Mouse (Mus musculus) splenic B cell, adult 2 months (primary cell): ENCODE results near the gene Esrp2.
A peak's percentile ranks its signal among the peaks of the same experiment; 100 is the strongest.

ENCODE experiments used
- DNase-seq: peaks from one replicate; pipeline ENCODE4 v3.0.0-alpha.2; 2011; ENCODE audit warnings: low read depth, low spot score
- H3K27me3 ChIP-seq: 2 replicates; pipeline ENCODE4 v1.6.1; 2012; ENCODE audit warnings: mild to moderate bottlenecking, low read length, moderate library complexity, mixed read lengths; ENCODE audit not compliant: control insufficient read depth, poor library complexity, insufficient read depth, severe bottlenecking
- H3K36me3 ChIP-seq: 2 replicates; pipeline ENCODE4 v1.6.1; 2012; ENCODE audit warnings: mild to moderate bottlenecking, low read length, moderate library complexity, mixed read lengths; ENCODE audit not compliant: control insufficient read depth, poor library complexity, insufficient read depth, severe bottlenecking

The Esrp2 gene

GRCm38 (mm10) chr8:106123443-106123842, 13.3 kb downstream of the Esrp2 start:
- no peak for DNase-seq
- H3K27me3 ChIP-seq, result no peaks in the 10 kb centered on the region
- H3K36me3 ChIP-seq, result peaks cover 10% of the 10 kb centered on the region

- peak; percentile 74 for DNase-seq
- Histone ChIP-seq H3K36me3 (peaks cover 13% of the 10 kb centered on the region), H3K27me3 (no peaks in the 10 kb centered on the region)
Measured at GRCm38 (mm10) chr8:106115897-106116296, 20.9 kb downstream of the Esrp2 start.

GRCm38 (mm10) chr8:106112514-106112913, 24.3 kb downstream of the Esrp2 start:
- Histone ChIP-seq H3K36me3 (peaks cover 19% of the 10 kb centered on the region), H3K27me3 (no peaks in the 10 kb centered on the region)
- no peak for DNase-seq

- DNase-seq, result no peak
- no peaks in the 10 kb centered on the region for H3K27me3 ChIP-seq
- H3K36me3 ChIP-seq, result peaks cover 19% of the 10 kb centered on the region
Measured at GRCm38 (mm10) chr8:106112041-106112440, 24.7 kb downstream of the Esrp2 start.

- Histone ChIP-seq H3K36me3 (peaks cover 17% of the 10 kb centered on the region), H3K27me3 (no peaks in the 10 kb centered on the region)
- no peak for DNase-seq
Measured at GRCm38 (mm10) chr8:106108729-106109128, 28.0 kb downstream of the Esrp2 start.

GRCm38 (mm10) chr8:106108080-106108479, 28.7 kb downstream of the Esrp2 start:
- peaks cover 17% of the 10 kb centered on the region for H3K36me3 ChIP-seq
- no peaks in the 10 kb centered on the region for H3K27me3 ChIP-seq
- no peak for DNase-seq

GRCm38 (mm10) chr8:106106193-106106592, 30.6 kb downstream of the Esrp2 start:
- Histone ChIP-seq H3K27me3 (no peaks in the 10 kb centered on the region), H3K36me3 (peaks cover 16% of the 10 kb centered on the region)
- no peak for DNase-seq

- H3K27me3 ChIP-seq, result no peaks in the 10 kb centered on the region
- no peak for DNase-seq
- H3K36me3 ChIP-seq, result peaks cover 10% of the 10 kb centered on the region; the same call in 1 of the 2 replicates
Measured at GRCm38 (mm10) chr8:106103888-106104287, 32.9 kb downstream of the Esrp2 start.

GRCm38 (mm10) chr8:106102321-106102720, 34.5 kb downstream of the Esrp2 start:
- Histone ChIP-seq H3K36me3 (peaks cover 8% of the 10 kb centered on the region; the same call in 1 of the 2 replicates), H3K27me3 (no peaks in the 10 kb centered on the region)

More at GRCm38 (mm10) chr8:106102321-106102720, 34.5 kb downstream of the Esrp2 start:
- no peak for DNase-seq
